Mouse (Mus musculus) thymus, adult 18-20 months (tissue): Measurements from ENCODE around the gene Suco.

Experiments used
- DNase-seq, 2 experiments: peaks; one replicate each; pipeline ENCODE4 v3.0.0; 2022; ENCODE audit warnings: mixed read lengths in 2 of 2

Suco gene

GRCm38 (mm10) chr1:161781594-161781993 is 94.9 kb downstream of the Suco start:
- DNase-seq, result no peak

DNA sequence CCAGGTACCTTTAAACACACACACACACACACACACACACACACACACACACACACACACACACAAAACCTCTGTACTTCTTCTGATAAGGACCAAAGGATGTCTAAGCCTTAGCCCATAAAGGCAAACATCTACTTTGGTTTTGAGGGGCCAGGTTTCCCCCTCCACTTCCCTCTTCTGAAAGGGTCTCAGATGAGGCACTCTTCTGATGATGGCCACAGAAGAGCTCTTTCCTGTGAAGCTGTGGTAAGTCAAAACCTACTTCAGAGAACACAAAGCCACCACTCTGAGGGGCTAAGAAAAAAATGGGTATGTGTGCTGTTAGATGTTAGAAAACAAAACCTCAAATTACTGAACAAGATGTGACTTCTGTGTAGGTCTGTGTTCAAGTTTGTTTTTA is 97.4 kb downstream of the Suco start:
- DNase-seq, result peak in 1 of 2 experiments; percentile 24

DNA sequence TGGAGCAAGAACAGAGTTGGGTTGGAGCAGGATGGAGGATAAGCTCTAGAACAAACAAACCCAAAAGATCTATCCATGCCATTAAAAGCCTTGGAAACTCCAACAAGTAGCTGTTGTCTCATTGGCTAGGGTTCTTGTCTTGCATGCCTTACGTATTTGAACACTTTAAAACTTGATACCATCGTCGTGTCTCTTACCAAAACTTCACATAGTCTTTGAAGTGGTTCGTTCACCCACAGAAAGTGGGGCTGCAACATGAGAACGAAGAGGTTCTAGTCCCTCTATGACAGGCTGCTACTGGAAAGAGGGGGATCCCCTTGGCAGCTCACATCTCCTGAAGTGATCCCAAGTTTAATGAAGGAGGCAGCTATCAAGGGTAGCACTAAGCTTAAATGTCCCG is 101.3 kb downstream of the Suco start:
- no peak for DNase-seq

DNA sequence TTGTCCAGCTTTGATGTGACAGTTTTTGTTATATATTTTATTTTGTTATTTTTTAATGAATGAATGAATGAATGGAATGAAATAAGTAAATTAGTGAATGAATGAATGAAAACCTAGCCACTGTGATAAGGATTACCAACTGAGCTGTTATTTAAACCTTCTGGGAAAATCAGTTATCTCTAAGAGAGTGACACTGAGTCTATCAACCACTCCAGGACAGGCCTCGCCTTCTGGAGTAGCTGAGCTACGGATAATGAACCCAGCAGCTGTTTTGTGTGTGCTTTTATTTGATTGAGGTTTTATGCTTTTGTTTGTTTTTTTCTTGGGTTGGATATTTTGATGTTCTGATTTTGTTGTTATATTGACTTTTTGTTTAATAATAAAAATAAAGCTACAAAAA is 105.2 kb downstream of the Suco start:
- no peak for DNase-seq

- no peak for DNase-seq
These were observed 107.2 kb downstream of the Suco start for GRCm38 (mm10) chr1:161769329-161769728.

DNA sequence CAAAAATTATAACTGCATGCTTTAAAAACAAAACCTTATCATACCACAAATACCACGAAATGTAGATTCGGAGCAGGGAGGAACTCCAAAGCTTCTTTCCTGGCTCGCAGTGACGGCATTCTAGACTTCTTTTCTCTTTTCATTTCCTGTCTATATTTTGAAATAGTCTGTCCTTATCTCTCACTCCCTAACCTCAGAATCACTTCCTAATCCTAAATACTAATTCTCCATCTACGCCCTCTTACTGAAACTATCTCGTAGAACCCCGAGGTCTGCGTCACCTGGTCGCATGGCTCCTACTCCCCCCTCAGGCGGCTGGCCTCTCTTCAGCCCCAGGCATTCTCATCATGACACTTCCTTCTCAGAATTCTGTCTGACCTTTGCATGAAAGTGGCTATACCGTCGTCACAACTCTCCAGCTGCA is 109.4 kb downstream of the Suco start:
- peak in 1 of 2 experiments; percentile 22 for DNase-seq

- peak; percentile 76 to 86 for DNase-seq
These were observed 109.8 kb downstream of the Suco start for GRCm38 (mm10) chr1:161766656-161767055.
